Mouse (Mus musculus) intestine, postnatal 0 days (tissue): ENCODE measurements around the gene Psmc6. TPM values are rescaled to one million over a fixed set of nuclear protein-coding genes. Genes with fewer than 3 reads are reported as not detected.

Experiments used
- ATAC-seq: fragments of 200-750 bp; cut with Nextera tagmentation; 2 replicates; pipeline ENCODE4 v1.8.0; 2017; ENCODE audit warnings: mild to moderate bottlenecking, moderate TSS enrichment, moderate library complexity
- H3K27ac ChIP-seq: fragments of 300-500 bp; sonication (generic); 2 replicates; pipeline ENCODE4 v1.5.1; 2014; ENCODE audit warnings: mild to moderate bottlenecking, low read depth, low read length, moderate library complexity
- H3K27me3 ChIP-seq: fragments of 300-500 bp; sonication (generic); replicated peaks from 2 replicates; pipeline ENCODE4 v1.6.1; 2014; ENCODE audit warnings: low read length, mixed read lengths; ENCODE audit not compliant: control insufficient read depth, insufficient read depth
- H3K36me3 ChIP-seq: fragments of 300-500 bp; sonication (generic); 2 replicates; pipeline ENCODE4 v1.6.1; 2014; ENCODE audit warnings: mild to moderate bottlenecking, moderate library complexity; ENCODE audit not compliant: control insufficient read depth, insufficient read depth
- H3K4me1 ChIP-seq: fragments of 300-500 bp; sonication (generic); replicated peaks from 2 replicates; pipeline ENCODE4 v1.6.1; 2014; ENCODE audit warnings: antibody characterized with exemption, low read length, mixed read lengths; ENCODE audit not compliant: control insufficient read depth, insufficient read depth
- H3K4me2 ChIP-seq: fragments of 300-500 bp; sonication (generic); replicated peaks from 2 replicates; pipeline ENCODE4 v1.6.1; 2014; ENCODE audit warnings: low read depth, mild to moderate bottlenecking, moderate library complexity
- H3K4me3 ChIP-seq: fragments of 300-500 bp; sonication (generic); 2 replicates; pipeline ENCODE4 v1.5.1; 2014; ENCODE audit warnings: low read depth, low read length
- H3K9ac ChIP-seq: fragments of 300-500 bp; sonication (generic); 2 replicates; pipeline ENCODE4 v1.6.1; 2014; ENCODE audit warnings: mild to moderate bottlenecking, low read depth, low read length
- H3K9me3 ChIP-seq: fragments of 300-500 bp; sonication (generic); 2 replicates; pipeline ENCODE4 v1.6.1; 2016; ENCODE audit warnings: mixed run types; ENCODE audit not compliant: control insufficient read depth
- CTCF ChIP-seq: sonication (generic); IDR thresholded peaks from 2 replicates; pipeline ENCODE4 v1.5.1; 2016; ENCODE audit warnings: low read depth, mild to moderate bottlenecking, control low read depth, antibody characterized with exemption, moderate library complexity
- WGBS: fragments of 180-500 bp; shearing (Covaris S2); extraction: QIAGEN DNeasy Blood & Tissue Kit; methylation state at CpG from one replicate; pipeline ENCODE4 v1.1.7; 2014; 5-methylcytosine and 5-hydroxymethylcytosine counted together
- polyA plus RNA-seq: library from polyadenylated mRNA; unstranded; fragments of >200 nt; fragmentation: Nextera tagmentation; extraction: Ambion mirVana; gene quantifications from 2 replicates; pipeline ENCODE4 v1.2.1, GENCODE M21; 2015

Psmc6 gene
- 98.6 and 98.8 TPM in 2 replicates for polyA plus RNA-seq

- H3K4me3 ChIP-seq, result peak within 1 kb of the TSS; percentile 94
- H3K9me3 ChIP-seq, result no peaks in the 10 kb centered on the region
- H3K9ac ChIP-seq, result peak within 1 kb of the TSS; percentile 93
- under 1% methylated on average over 44 of the region's 44 CpGs for WGBS
- peak; percentile 96 for TF ChIP-seq CTCF
- ATAC-seq, result peak; percentile 97
- peak within 1 kb of the TSS; percentile 91 for H3K27ac ChIP-seq
- H3K4me2 ChIP-seq, result peak within 1 kb of the TSS; percentile 77
- no peaks in the 10 kb centered on the region for H3K27me3 ChIP-seq
- 0 out of 2 replicates have a peak, but pooled peaks cover 3% of the 10 kb centered on the region for H3K4me1 ChIP-seq
- peaks cover 16% of the 10 kb centered on the region for H3K36me3 ChIP-seq
These were observed at the start of gene Psmc6 for GRCm38 (mm10) chr14:45329589-45330181. Psmc6 (plus strand) TSS chr14:45329788.

- no peak overlapping the region for H3K9ac ChIP-seq
These were observed 47.5 kb upstream of the Psmc6 start for GRCm38 (mm10) chr14:45282066-45282465.

GRCm38 (mm10) chr14:45291608-45292007 lies 38.0 kb upstream of the Psmc6 start:
- peaks cover 51% of the 10 kb centered on the region for H3K36me3 ChIP-seq
- 70% methylated on average over 4 of the region's 4 CpGs for WGBS

More at GRCm38 (mm10) chr14:45282066-45282465, 47.5 kb upstream of the Psmc6 start:
- peaks cover 5% of the 10 kb centered on the region; the same call in 1 of the 2 replicates for H3K36me3 ChIP-seq
- no peak overlapping the region for H3K4me3 ChIP-seq
- H3K27me3 ChIP-seq, result no peaks in the 10 kb centered on the region
- 73% methylated on average over 3 of the region's 3 CpGs for WGBS
- ATAC-seq, result peak; percentile 75
- H3K4me2 ChIP-seq, result no peak overlapping the region
- no peak overlapping the region for H3K27ac ChIP-seq
- TF ChIP-seq CTCF, result no peak
- no peaks in the 10 kb centered on the region for H3K9me3 ChIP-seq
- H3K4me1 ChIP-seq, result no peaks in the 10 kb centered on the region

GRCm38 (mm10) chr14:45303939-45304338 lies 25.6 kb upstream of the Psmc6 start:
- H3K27ac ChIP-seq, result no peak overlapping the region
- H3K36me3 ChIP-seq, result peaks cover 44% of the 10 kb centered on the region
- no peak for TF ChIP-seq CTCF
- ATAC-seq, result no peak
- H3K4me3 ChIP-seq, result no peak overlapping the region
- no peaks in the 10 kb centered on the region for H3K4me1 ChIP-seq
- 67% methylated on average over 4 of the region's 4 CpGs for WGBS
- no peaks in the 10 kb centered on the region for H3K27me3 ChIP-seq
- no peaks in the 10 kb centered on the region for H3K9me3 ChIP-seq
- no peak overlapping the region for H3K9ac ChIP-seq
- no peak overlapping the region for H3K4me2 ChIP-seq

More at GRCm38 (mm10) chr14:45291608-45292007, 38.0 kb upstream of the Psmc6 start:
- H3K4me1 ChIP-seq, result no peaks in the 10 kb centered on the region
- no peak overlapping the region for H3K4me3 ChIP-seq
- no peak for ATAC-seq
- no peak overlapping the region for H3K4me2 ChIP-seq
- no peak for TF ChIP-seq CTCF
- H3K27ac ChIP-seq, result no peak overlapping the region
- H3K27me3 ChIP-seq, result no peaks in the 10 kb centered on the region
- no peaks in the 10 kb centered on the region for H3K9me3 ChIP-seq
- H3K9ac ChIP-seq, result no peak overlapping the region

- Histone ChIP-seq H3K36me3 (peaks cover 40% of the 10 kb centered on the region), H3K4me2 (no peak overlapping the region), H3K4me3 (no peak overlapping the region), H3K27ac (no peak overlapping the region), H3K9ac (no peak overlapping the region), H3K27me3 (no peaks in the 10 kb centered on the region), H3K4me1 (no peaks in the 10 kb centered on the region), H3K9me3 (no peaks in the 10 kb centered on the region)
- WGBS, result 75% methylated on average over 4 of the region's 4 CpGs
- ATAC-seq, result no peak
- peak; percentile 30; the same call in 1 of the 2 replicates for TF ChIP-seq CTCF
These were observed 25.2 kb upstream of the Psmc6 start for GRCm38 (mm10) chr14:45304389-45304788.

GRCm38 (mm10) chr14:45305852-45306251 lies 23.7 kb upstream of the Psmc6 start:
- H3K9me3 ChIP-seq, result no peaks in the 10 kb centered on the region
- peaks cover 28% of the 10 kb centered on the region for H3K36me3 ChIP-seq
- H3K4me1 ChIP-seq, result no peaks in the 10 kb centered on the region
- no peak for TF ChIP-seq CTCF
- H3K4me3 ChIP-seq, result no peak overlapping the region
- no peaks in the 10 kb centered on the region for H3K27me3 ChIP-seq
- H3K9ac ChIP-seq, result no peak overlapping the region
- no peak for ATAC-seq
- 74% methylated on average over 5 of the region's 5 CpGs for WGBS
- no peak overlapping the region for H3K4me2 ChIP-seq
- H3K27ac ChIP-seq, result no peak overlapping the region
